Mouse (Mus musculus): Measurements from ENCODE around the gene Pianp. TPM values are rescaled to one million over a fixed set of nuclear protein-coding genes. Genes with fewer than 3 reads are reported as not detected.
A peak's percentile ranks its signal among the peaks of the same experiment; 100 is the strongest.
"Not testable (repeated sequence)": the region's sequence is repeated elsewhere in the genome, so short reads cannot be mapped to it uniquely, and the experiment has no call there.

Gene Pianp
- total RNA-seq, 2 experiments from 2014 or later: 194 to 195 TPM

- no peak for DNase-seq (ENCODE audit: low spot score in 2 of 2)
These were observed 8.6 kb downstream of the Pianp start for GRCm38 (mm10) chr6:125005086-125005485.

GRCm38 (mm10) chr6:125008060-125008459, 11.6 kb downstream of the Pianp start:
- DNase-seq (ENCODE audit: low spot score in 2 of 2): no peak

- DNase-seq (ENCODE audit: low spot score in 2 of 2): peak; percentile 96 to 98
These were observed 12.2 kb downstream of the Pianp start for GRCm38 (mm10) chr6:125008586-125009128.

GRCm38 (mm10) chr6:125009129-125009180, 12.5 kb downstream of the Pianp start, which contains the start of gene Zfp384:
Gene Zfp384, plus strand, starts transcription at chr6:125009145.
- no peak for DNase-seq (ENCODE audit: low spot score in 2 of 2)

- DNase-seq (ENCODE audit: low spot score in 2 of 2): peak; percentile 74 to 79
These were observed 12.9 kb downstream of the Pianp start for GRCm38 (mm10) chr6:125009181-125010073.

GRCm38 (mm10) chr6:125017682-125018081, 21.2 kb downstream of the Pianp start:
- DNase-seq (ENCODE audit: low spot score in 2 of 2): no peak

- not testable (repeated sequence) for DNase-seq (ENCODE audit: low spot score in 2 of 2)
These were observed 34.0 kb downstream of the Pianp start for GRCm38 (mm10) chr6:125030532-125030931.

- DNase-seq (ENCODE audit: low spot score in 2 of 2): no peak
These were observed 35.1 kb downstream of the Pianp start for GRCm38 (mm10) chr6:125031604-125032003.

GRCm38 (mm10) chr6:125038666-125039065, 42.2 kb downstream of the Pianp start:
- no peak for DNase-seq (ENCODE audit: low spot score in 2 of 2)

GRCm38 (mm10) chr6:125039131-125039530, 42.6 kb downstream of the Pianp start:
- DNase-seq (ENCODE audit: low spot score in 2 of 2): no peak

GRCm38 (mm10) chr6:125039533-125040153, 43.1 kb downstream of the Pianp start, which contains the start of gene Ing4:
Gene Ing4, plus strand, starts transcription at chr6:125039760.
- peak; percentile 85 to 91 for DNase-seq (ENCODE audit: low spot score in 2 of 2)

GRCm38 (mm10) chr6:125040221-125040620, 43.7 kb downstream of the Pianp start:
- DNase-seq (ENCODE audit: low spot score in 2 of 2): no peak

GRCm38 (mm10) chr6:125041047-125041446, 44.6 kb downstream of the Pianp start:
- DNase-seq (ENCODE audit: low spot score in 2 of 2): no peak

GRCm38 (mm10) chr6:125042081-125042480, 45.6 kb downstream of the Pianp start:
- no peak for DNase-seq (ENCODE audit: low spot score in 2 of 2)

- peak; percentile 78 to 82 for DNase-seq (ENCODE audit: low spot score in 2 of 2)
These were observed 50.2 kb downstream of the Pianp start for GRCm38 (mm10) chr6:125046691-125047090.

- DNase-seq (ENCODE audit: low spot score in 2 of 2): no peak
These were observed 53.2 kb downstream of the Pianp start, which contains the start of gene Acrbp for GRCm38 (mm10) chr6:125049678-125050077. Gene Acrbp, plus strand, starts transcription at chr6:125049689.

GRCm38 (mm10) chr6:125051237-125051636, 54.7 kb downstream of the Pianp start:
- DNase-seq (ENCODE audit: low spot score in 2 of 2): no peak

Other genes starting within 250 kb of the Pianp start
- gene Gm45234, start 240.7 kb upstream of the Pianp start, total RNA-seq (2021): 1 to 10 TPM in 1 of 2 experiments, not detected in 1; 1.4 TPM
- gene Atn1, start 240.2 kb upstream of the Pianp start, total RNA-seq (2021): 100 to 1,000 TPM; 158 to 181 TPM
- gene Eno2, start 227.0 kb upstream of the Pianp start, total RNA-seq (2021): 1,000 to 10,000 TPM; 1,066 to 1,067 TPM
- 1 to 10 TPM; 1.0 to 1.1 TPM for gene Lrrc23, start 217.0 kb upstream of the Pianp start, total RNA-seq (2021)
- gene Spsb2, start 188.0 kb upstream of the Pianp start, total RNA-seq (2021): 1 to 10 TPM; 4.6 to 5.7 TPM
- gene Tpi1, start 182.4 kb upstream of the Pianp start, total RNA-seq (2021): 100 to 1,000 TPM; 804 to 847 TPM
- 100 to 1,000 TPM; 204 to 208 TPM for gene Usp5, start 167.2 kb upstream of the Pianp start, total RNA-seq (2021)
- under 1 TPM; 0.23 to 0.42 TPM for gene Cdca3, start 167.1 kb upstream of the Pianp start, total RNA-seq (2021)
- under 1 TPM in 1 of 2 experiments, not detected in 1; 0.21 TPM for gene Gnb3, start 156.4 kb upstream of the Pianp start, total RNA-seq (2021)
- 10 to 100 TPM; 23.5 to 30.9 TPM for gene P3h3, start 138.9 kb upstream of the Pianp start, total RNA-seq (2021)
- 100 to 1,000 TPM; 212 to 232 TPM for gene Gpr162, start 132.7 kb upstream of the Pianp start, total RNA-seq (2021)
- 1 to 10 TPM; 4.2 to 8.6 TPM for gene Cd4, start 108.5 kb upstream of the Pianp start, total RNA-seq (2021)
- 1 to 10 TPM; 2.6 to 3.2 TPM for gene Lag3, start 85.0 kb upstream of the Pianp start, total RNA-seq (2021)
- 100 to 1,000 TPM; 895 to 902 TPM for gene Ptms, start 76.6 kb upstream of the Pianp start, total RNA-seq (2021)
- gene Mlf2, start 65.3 kb upstream of the Pianp start, total RNA-seq (2021): 100 to 1,000 TPM; 626 to 639 TPM
- 100 to 1,000 TPM; 168 TPM for gene Cops7a, start 31.2 kb upstream of the Pianp start, total RNA-seq (2021)
- 10 to 100 TPM; 45.9 to 47.6 TPM for gene Zfp384, start 12.5 kb downstream of the Pianp start, total RNA-seq (2021)
- gene Ing4, start 43.1 kb downstream of the Pianp start, total RNA-seq (2021): 10 to 100 TPM; 50.7 to 51.1 TPM
- 10 to 100 TPM; 11.2 to 14.5 TPM for gene Acrbp, start 53.0 kb downstream of the Pianp start, total RNA-seq (2021)
- under 1 TPM; 0.58 to 0.68 TPM for gene Lpar5, start 71.2 kb downstream of the Pianp start, total RNA-seq (2021)
- 100 to 1,000 TPM; 147 to 150 TPM for gene Chd4, start 99.3 kb downstream of the Pianp start, total RNA-seq (2021)
- gene Nop2, start 135.2 kb downstream of the Pianp start, total RNA-seq (2021): 10 to 100 TPM; 30.2 to 30.5 TPM
- 10 to 100 TPM; 54.6 to 55.8 TPM for gene Iffo1, start 148.5 kb downstream of the Pianp start, total RNA-seq (2021)
- 1,000 to 10,000 TPM; 2,618 to 2,651 TPM for gene Gapdh, start 169.8 kb downstream of the Pianp start, total RNA-seq (2021)
- 10 to 100 TPM; 22.0 to 24.4 TPM for gene Ncapd2, start 195.0 kb downstream of the Pianp start, total RNA-seq (2021)
- gene Mrpl51, start 195.1 kb downstream of the Pianp start, total RNA-seq (2021): 10 to 100 TPM; 69.7 to 81.2 TPM
- 100 to 1,000 TPM; 111 to 145 TPM for gene Vamp1, start 218.9 kb downstream of the Pianp start, total RNA-seq (2021)
- 1 to 10 TPM; 6.5 to 6.8 TPM for gene Tapbpl, start 235.2 kb downstream of the Pianp start, total RNA-seq (2021)
- not detected for gene Cd27, start 240.3 kb downstream of the Pianp start, total RNA-seq (2021)

Measured in left cerebral cortex, adult 18-20 months (tissue).